Mouse (Mus musculus) splenic B cell, adult 2 months (primary cell): Measurements from ENCODE around the gene Ccdc124.
"Not testable (repeated sequence)": the region's sequence is repeated elsewhere in the genome, so short reads cannot be mapped to it uniquely, and the experiment has no call there.

Experiments
- DNase-seq: peaks from one replicate; pipeline ENCODE4 v3.0.0-alpha.2; 2011; ENCODE audit warnings: low read depth, low spot score
- H3K27me3 ChIP-seq: 2 replicates; pipeline ENCODE4 v1.6.1; 2012; ENCODE audit warnings: mild to moderate bottlenecking, low read length, moderate library complexity, mixed read lengths; ENCODE audit not compliant: control insufficient read depth, poor library complexity, insufficient read depth, severe bottlenecking
- H3K36me3 ChIP-seq: 2 replicates; pipeline ENCODE4 v1.6.1; 2012; ENCODE audit warnings: mild to moderate bottlenecking, low read length, moderate library complexity, mixed read lengths; ENCODE audit not compliant: control insufficient read depth, poor library complexity, insufficient read depth, severe bottlenecking

The Ccdc124 gene

GRCm38 (mm10) chr8:70899226-70899625 is 25.5 kb upstream of the Ccdc124 start:
- DNase-seq = no peak
- H3K36me3 ChIP-seq = peaks cover 8% of the 10 kb centered on the region
- no peaks in the 10 kb centered on the region for H3K27me3 ChIP-seq

- Histone ChIP-seq H3K27me3 (no peaks in the 10 kb centered on the region), H3K36me3 (peaks cover 13% of the 10 kb centered on the region)
- DNase-seq = peak; percentile 59
Measured at GRCm38 (mm10) chr8:70898661-70899198, 25.0 kb upstream of the Ccdc124 start.

GRCm38 (mm10) chr8:70897681-70898413 is 24.1 kb upstream of the Ccdc124 start:
- DNase-seq = peak; percentile 90
- peaks cover 13% of the 10 kb centered on the region for H3K36me3 ChIP-seq
- no peaks in the 10 kb centered on the region for H3K27me3 ChIP-seq

GRCm38 (mm10) chr8:70897021-70897680 is 23.4 kb upstream of the Ccdc124 start, which contains the start of gene Rpl18a:
Gene Rpl18a (minus strand): TSS chr8:70897412.
- peaks cover 13% of the 10 kb centered on the region for H3K36me3 ChIP-seq
- DNase-seq = peak; percentile 98

GRCm38 (mm10) chr8:70896316-70897020 is 22.7 kb upstream of the Ccdc124 start:
- no peaks in the 10 kb centered on the region for H3K27me3 ChIP-seq
- DNase-seq = no peak
- H3K36me3 ChIP-seq = peaks cover 13% of the 10 kb centered on the region

More at GRCm38 (mm10) chr8:70897021-70897680, 23.4 kb upstream of the Ccdc124 start, which contains the start of gene Rpl18a:
- no peaks in the 10 kb centered on the region for H3K27me3 ChIP-seq

- peaks cover 13% of the 10 kb centered on the region for H3K36me3 ChIP-seq
- H3K27me3 ChIP-seq, DNase-seq: not testable (repeated sequence)
Measured at GRCm38 (mm10) chr8:70895571-70896259, 22.0 kb upstream of the Ccdc124 start.

GRCm38 (mm10) chr8:70894771-70895545 is 21.2 kb upstream of the Ccdc124 start:
- no peaks in the 10 kb centered on the region for H3K27me3 ChIP-seq
- peaks cover 13% of the 10 kb centered on the region for H3K36me3 ChIP-seq
- no peak for DNase-seq

- peaks cover 13% of the 10 kb centered on the region for H3K36me3 ChIP-seq
- H3K27me3 ChIP-seq = no peaks in the 10 kb centered on the region
- DNase-seq = no peak
Measured at GRCm38 (mm10) chr8:70894385-70894720, 20.6 kb upstream of the Ccdc124 start.

GRCm38 (mm10) chr8:70893656-70894384 is 20.1 kb upstream of the Ccdc124 start:
- no peaks in the 10 kb centered on the region for H3K27me3 ChIP-seq
- peak; percentile 89 for DNase-seq
- H3K36me3 ChIP-seq = peaks cover 13% of the 10 kb centered on the region

GRCm38 (mm10) chr8:70892896-70893655 is 19.3 kb upstream of the Ccdc124 start:
- peaks cover 13% of the 10 kb centered on the region for H3K36me3 ChIP-seq
- no peaks in the 10 kb centered on the region for H3K27me3 ChIP-seq
- DNase-seq = no peak

GRCm38 (mm10) chr8:70892022-70892895 is 18.5 kb upstream of the Ccdc124 start, which contains the start of gene Slc5a5:
Gene Slc5a5 (minus strand): TSS chr8:70892757.
- DNase-seq = no peak
- Histone ChIP-seq H3K36me3 (peaks cover 13% of the 10 kb centered on the region), H3K27me3 (no peaks in the 10 kb centered on the region)

- Histone ChIP-seq H3K36me3 (peaks cover 13% of the 10 kb centered on the region), H3K27me3 (no peaks in the 10 kb centered on the region)
- DNase-seq = peak; percentile 57
Measured at GRCm38 (mm10) chr8:70891356-70891755, 17.6 kb upstream of the Ccdc124 start.
